Mouse (Mus musculus) brown adipose tissue, adult 24 weeks (tissue): ENCODE measurements around the gene Lyzl4. TPM values are rescaled to one million over a fixed set of nuclear protein-coding genes. Genes with fewer than 3 reads are reported as not detected.

Experiments
- H3K27ac ChIP-seq: fragments of 200-500 bp; replicated peaks from 2 replicates; pipeline ENCODE4 v1.5.1; 2012; ENCODE audit warnings: low read depth, mild to moderate bottlenecking, low read length
- H3K4me1 ChIP-seq: fragments of 200-500 bp; 2 replicates; pipeline ENCODE4 v1.6.1; 2012; ENCODE audit warnings: low read length, mixed read lengths; ENCODE audit not compliant: control insufficient read depth, insufficient read depth, insufficient read length
- H3K4me3 ChIP-seq: fragments of 200-500 bp; 2 replicates; pipeline ENCODE4 v1.5.1; 2012; ENCODE audit warnings: low read depth, mild to moderate bottlenecking, low read length, moderate library complexity; ENCODE audit not compliant: insufficient read depth
- polyA plus RNA-seq: library from polyadenylated mRNA; stranded (reverse); fragments of >200 nt; gene quantifications from 2 replicates; pipeline ENCODE4 v1.2.4, GENCODE M21; 2012; ENCODE audit not compliant: missing spikeins, insufficient read depth, insufficient read length

Lyzl4 gene
- polyA plus RNA-seq, 1 experiment = not detected

DNA sequence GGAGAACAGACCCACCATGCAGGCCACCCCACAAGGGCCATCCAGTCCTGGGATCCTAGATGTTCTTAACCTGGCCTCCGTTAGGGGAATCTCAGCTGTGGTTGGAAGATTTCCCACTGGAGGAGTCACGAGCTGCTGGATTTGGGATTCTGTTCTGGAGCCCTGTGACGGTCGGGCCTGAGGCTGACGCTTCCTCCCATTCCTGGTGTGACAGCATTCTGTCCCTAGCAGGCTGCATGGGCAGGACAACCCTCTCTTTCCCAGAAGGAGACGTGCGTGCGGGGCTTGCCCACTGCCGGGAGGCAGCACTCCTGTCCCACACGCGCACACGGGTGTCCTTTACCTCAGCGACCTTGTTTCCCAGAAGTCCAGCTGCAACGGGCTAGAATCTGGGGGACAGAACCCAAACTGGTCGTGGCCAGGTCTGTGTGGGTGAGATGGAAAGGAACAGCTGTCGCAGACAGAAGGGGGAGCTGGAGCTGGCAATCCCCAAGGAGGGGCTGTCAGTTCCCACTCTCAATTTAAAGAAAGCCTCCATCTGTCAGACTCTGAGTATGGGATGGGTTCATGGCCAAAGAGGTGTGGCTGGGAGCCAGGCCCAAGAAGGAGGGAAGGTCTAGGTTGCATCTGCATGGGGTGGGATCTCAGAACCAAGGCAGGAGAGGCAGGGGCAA is 25.2 kb upstream of the Lyzl4 start:
- no peak overlapping the region for H3K4me3 ChIP-seq
- no peak overlapping the region for H3K27ac ChIP-seq
- no peaks in the 10 kb centered on the region for H3K4me1 ChIP-seq

DNA sequence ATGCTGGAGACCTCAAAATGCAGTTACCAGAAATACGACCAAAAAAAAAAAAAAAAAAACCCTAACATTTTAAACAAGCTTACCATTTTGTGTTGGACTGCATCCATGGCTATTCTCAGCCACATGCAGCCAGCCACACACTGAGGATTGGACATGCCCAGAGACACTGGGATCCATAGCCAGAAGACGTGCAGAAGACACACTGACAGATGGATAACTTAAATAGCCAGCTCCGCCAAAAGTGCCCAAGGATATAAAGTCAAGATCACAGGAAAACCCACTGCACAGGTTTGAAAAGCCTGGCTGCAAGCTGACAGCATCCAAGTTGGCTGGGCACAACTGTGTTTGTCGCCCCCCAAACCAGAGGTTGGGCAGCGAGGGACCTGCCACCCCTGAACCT is 22.2 kb upstream of the Lyzl4 start:
- no peaks in the 10 kb centered on the region for H3K4me1 ChIP-seq

DNA sequence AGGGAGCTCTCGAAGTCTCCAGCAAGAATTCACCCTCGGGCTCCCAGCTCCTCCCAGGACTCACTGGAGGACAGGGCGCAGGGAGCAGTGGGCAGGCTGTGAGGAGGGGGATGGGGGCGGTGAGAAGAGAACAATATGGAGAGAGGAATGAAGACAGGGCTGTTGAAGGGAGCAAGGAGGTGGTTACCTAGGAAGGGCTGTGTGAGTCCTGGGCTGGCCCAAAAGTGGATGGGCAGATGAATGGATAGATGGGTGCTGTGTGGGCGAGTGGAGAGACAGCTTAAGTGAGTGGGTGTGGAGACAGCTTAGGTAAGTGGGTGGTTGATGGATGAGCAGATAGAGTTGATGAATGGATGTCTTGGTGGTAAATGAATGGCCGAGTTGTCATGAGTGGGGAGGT is 21.6 kb upstream of the Lyzl4 start:
- Histone ChIP-seq H3K27ac (no peak overlapping the region), H3K4me1 (no peaks in the 10 kb centered on the region), H3K4me3 (no peak overlapping the region)

More for the DNA sequence above, 22.2 kb upstream of the Lyzl4 start:
- no peak overlapping the region for H3K4me3 ChIP-seq
- H3K27ac ChIP-seq = no peak overlapping the region

DNA sequence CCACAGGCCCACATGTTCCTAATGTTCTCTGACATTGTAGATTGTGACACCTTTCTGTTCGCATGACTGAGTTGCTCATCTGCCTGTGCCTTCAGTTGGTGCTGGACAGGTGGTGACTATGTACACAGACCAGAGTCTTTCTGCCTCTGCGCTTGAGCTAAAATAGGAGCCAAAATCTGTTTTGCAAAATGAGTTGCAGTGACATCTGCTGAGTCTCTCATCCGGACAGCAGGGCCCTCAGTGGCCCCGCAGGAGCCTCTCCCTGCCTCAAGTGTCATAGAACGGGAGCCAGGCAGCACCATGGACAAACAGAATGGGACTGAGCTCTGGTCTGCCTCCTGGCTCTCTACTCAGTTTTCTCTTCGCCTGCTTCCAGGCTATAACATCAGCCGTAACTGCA is 17.9 kb upstream of the Lyzl4 start:
- H3K4me1 ChIP-seq = no peaks in the 10 kb centered on the region
- no peak overlapping the region for H3K4me3 ChIP-seq
- no peak overlapping the region for H3K27ac ChIP-seq

DNA sequence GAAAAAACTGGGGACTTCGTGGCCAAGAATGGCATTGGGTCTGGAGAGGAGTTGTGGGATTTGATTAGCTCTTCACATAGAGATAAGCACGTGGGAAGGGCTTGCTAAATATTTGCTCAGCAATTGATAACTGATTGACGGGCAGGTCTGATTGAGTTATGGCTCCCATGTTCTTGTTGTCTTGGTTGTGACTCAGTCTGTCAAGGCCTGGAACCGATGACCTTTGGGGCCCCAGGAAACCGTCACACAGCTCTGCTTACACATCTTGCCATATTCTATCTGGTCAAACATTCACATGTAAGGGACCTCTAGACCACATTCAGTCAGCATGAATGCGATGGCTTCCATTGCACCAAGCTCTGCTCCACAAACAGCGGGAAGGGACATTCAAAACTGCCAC is 16.4 kb upstream of the Lyzl4 start:
- H3K27ac ChIP-seq = no peak overlapping the region
- no peak overlapping the region for H3K4me3 ChIP-seq
- no peaks in the 10 kb centered on the region for H3K4me1 ChIP-seq

DNA sequence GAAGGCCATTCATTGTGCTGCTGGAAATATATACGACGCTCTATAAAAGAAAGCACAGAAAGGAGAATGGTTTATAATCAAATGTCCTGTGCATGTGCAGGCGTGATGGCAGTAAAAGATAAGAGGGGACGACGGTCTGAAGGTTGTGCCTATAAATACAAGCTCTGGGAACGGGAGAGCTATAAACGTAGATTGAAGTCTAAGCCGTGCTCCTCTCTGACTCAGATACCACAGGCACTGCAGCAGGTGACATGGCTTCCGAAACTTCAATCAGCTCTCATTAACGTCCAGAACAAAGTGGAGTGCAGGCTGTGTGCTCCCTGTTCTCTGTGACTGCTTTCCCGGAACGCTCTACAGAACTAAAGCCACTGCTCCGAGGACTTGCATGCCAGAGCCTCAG is 15.2 kb upstream of the Lyzl4 start:
- H3K4me3 ChIP-seq = no peak overlapping the region
- no peak overlapping the region for H3K27ac ChIP-seq
- no peaks in the 10 kb centered on the region for H3K4me1 ChIP-seq

DNA sequence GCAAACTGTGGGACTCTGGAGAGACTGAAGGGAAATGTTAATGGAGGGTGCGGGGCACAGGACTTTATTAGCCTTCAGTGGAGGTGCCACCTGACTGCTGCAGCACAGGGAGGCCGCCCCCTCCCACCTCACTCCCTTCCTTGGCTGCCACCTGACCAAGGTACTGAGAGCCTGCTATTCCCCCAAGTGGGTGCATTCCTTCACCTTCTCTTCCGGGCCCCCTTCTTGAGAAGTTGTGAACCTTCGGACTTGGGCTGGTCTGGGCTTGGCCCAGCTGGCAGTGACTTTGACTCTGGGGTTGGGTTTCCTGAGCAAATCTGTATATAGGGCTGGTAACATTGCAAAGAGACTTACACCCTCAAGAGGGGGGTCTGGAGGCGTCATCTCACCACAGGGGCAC is 14.4 kb upstream of the Lyzl4 start:
- H3K4me1 ChIP-seq = no peaks in the 10 kb centered on the region
- H3K4me3 ChIP-seq = no peak overlapping the region
- H3K27ac ChIP-seq = no peak overlapping the region

DNA sequence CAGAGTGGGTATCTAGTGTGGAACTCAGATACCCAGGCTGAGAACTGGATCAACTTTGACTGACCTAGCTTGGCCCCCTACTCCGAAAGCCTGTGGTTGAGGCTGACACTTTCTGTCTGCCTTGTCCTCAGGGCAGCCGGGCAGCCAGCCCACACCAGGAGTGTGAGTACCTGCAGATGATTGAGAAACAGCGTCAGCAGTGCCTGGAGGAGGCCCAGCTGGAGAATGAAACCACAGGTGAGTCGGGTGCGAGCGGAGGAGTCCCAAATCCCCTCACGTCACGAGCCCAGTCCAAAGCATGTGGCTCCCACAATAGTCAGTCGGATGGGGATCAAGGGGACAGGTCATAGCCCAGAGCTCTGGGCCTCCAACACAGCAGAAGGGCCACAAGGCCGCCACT is 11.8 kb upstream of the Lyzl4 start:
- Histone ChIP-seq H3K4me3 (no peak overlapping the region), H3K27ac (no peak overlapping the region), H3K4me1 (no peaks in the 10 kb centered on the region)

DNA sequence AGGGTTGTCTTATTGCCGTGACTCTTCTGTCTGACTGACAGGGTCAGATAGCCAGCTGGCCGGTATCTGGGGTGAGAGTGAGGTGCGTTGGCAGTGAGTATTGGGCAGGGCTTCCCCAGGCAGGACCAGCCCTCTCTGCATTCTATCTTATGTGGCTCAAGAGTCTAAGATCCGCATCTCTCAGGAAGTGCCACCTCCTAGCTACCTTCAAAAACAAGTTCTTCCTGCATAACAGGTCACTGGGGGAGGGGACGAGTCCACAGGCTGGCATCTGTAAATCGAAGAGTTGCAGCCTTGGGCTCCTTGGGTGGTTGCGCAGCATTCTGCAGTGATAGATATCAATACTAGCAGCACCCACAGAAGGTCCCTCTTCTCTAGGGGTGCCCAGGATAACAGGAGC is 5.1 kb upstream of the Lyzl4 start:
- no peaks in the 10 kb centered on the region; the same call in 1 of the 2 replicates for H3K4me1 ChIP-seq
- no peak overlapping the region for H3K27ac ChIP-seq
- H3K4me3 ChIP-seq = no peak overlapping the region

DNA sequence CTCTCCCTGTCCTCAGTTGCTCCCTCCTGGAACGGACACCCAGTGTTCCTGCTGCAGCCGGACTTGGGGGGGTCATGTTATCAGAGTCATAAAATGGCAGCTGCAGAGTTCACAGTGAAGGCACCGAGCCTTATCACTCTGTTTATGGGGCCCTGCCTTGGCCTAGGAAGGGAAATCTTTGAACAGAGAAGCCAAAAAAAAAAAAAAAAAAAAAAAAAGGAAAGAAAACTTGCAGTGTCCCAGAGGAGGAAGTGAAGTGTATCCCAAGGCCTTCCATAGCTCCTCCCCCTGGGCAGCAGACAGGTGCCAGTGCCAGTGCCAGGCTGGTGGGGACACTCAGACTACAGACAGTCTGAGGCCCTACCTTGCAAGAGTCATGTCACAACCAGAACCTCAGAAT is 3.0 kb upstream of the Lyzl4 start:
- no peak overlapping the region for H3K27ac ChIP-seq
- H3K4me3 ChIP-seq = no peak overlapping the region
- no peaks in the 10 kb centered on the region; the same call in 1 of the 2 replicates for H3K4me1 ChIP-seq

DNA sequence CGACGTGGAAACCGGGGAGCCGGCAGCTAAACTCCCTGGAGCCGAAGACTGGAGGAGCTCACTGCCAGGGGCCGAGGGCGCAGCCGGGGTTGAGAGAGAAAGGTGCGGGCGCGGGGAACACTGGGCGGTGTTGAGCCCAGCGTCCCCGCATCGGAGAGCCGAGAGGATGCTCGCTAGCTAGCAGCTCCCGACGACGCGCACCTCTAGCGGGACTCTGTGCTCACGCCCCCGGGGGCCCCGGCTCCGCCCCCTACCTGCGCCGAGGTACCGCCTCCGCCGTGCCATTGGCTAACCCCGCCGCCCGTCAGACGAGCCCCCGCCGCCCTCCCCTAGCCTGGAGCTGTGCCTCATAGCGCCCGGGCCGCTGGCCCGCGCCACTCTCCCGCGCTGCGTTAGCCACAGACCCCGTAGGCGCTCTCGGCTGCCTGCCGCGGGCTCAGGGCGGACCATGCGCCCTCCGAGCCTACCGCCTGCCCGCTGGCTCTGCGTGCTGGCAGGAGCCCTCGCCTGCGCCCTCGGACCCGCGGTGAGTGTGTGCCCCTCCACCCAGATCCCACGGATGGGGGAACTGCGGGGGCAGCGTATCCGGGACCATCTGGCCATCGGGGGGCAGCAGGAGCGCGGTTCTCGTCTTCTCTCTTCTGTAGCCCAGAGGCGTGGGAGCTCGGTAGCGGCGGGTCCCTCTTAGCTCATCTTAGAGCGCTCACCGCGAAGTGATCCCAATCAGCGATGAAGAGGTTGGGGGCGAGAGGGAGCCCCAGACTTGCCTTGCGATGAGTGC is 695 bp upstream of the Lyzl4 start, which contains the start of gene Vipr1:
Gene Vipr1, plus strand, starts transcription at position 316 of the 781 bp plus-strand sequence.
- H3K27ac ChIP-seq = no peak within 1 kb of the TSS
- no peaks in the 10 kb centered on the region; the same call in 1 of the 2 replicates for H3K4me1 ChIP-seq
- H3K4me3 ChIP-seq = peak within 1 kb of the TSS; percentile 46

DNA sequence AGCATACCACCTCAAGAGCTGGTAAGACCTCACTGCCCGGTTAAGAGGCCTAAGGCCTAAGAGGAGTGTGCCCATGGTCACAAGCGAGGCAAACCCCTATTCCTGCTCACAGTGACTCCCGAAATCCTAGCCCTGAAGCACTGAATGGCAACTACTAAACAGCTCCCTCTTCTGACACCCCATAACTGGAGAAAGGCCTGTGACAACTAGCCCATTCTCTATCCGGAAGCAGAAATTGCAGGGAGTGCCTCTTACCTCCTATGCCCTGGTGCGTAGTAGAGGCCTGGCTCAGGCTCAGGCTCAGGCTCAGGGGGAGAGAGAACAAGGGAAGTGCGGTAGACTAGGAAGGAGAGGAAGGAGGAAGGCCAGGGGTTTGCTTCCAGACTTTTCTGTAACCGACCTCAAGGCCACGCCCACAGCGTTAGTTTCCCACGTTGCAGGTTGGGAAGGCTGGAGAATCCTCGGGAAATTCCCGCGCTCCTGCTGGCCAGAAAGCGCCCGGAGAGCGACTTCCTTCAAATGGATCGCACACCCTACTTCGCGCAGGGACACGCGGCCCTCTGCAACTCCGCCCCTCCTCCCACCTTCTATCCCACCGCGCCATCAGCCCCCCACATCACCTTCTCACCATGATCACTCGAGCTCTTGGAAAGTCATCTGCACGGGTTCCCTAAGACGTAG is 521 bp downstream of the Lyzl4 start:
- Histone ChIP-seq H3K4me1 (no peaks in the 10 kb centered on the region; the same call in 1 of the 2 replicates), H3K4me3 (peak overlapping the region; percentile 40), H3K27ac (no peak overlapping the region)

DNA sequence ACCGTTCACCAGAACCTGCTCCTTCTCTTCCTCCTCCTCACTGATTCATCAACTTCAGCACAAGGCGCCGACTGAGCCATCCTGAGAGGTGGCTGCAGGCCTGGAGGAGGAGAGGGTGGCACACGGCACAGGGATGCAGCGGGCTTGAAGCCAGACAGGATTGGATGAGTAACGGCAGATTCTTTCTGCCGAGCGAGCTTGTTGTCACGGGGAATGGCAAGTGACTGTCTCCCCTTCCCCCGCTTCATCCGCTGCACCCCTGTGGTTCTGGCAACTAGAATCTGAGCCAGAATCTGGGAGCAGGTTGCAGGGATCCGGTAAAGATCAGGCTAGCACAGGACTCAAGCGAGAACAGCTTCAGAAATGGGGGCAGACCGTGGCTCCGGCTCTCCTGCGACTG is 2.1 kb downstream of the Lyzl4 start:
- Histone ChIP-seq H3K4me3 (no peak overlapping the region), H3K4me1 (no peaks in the 10 kb centered on the region; the same call in 1 of the 2 replicates), H3K27ac (no peak overlapping the region)

DNA sequence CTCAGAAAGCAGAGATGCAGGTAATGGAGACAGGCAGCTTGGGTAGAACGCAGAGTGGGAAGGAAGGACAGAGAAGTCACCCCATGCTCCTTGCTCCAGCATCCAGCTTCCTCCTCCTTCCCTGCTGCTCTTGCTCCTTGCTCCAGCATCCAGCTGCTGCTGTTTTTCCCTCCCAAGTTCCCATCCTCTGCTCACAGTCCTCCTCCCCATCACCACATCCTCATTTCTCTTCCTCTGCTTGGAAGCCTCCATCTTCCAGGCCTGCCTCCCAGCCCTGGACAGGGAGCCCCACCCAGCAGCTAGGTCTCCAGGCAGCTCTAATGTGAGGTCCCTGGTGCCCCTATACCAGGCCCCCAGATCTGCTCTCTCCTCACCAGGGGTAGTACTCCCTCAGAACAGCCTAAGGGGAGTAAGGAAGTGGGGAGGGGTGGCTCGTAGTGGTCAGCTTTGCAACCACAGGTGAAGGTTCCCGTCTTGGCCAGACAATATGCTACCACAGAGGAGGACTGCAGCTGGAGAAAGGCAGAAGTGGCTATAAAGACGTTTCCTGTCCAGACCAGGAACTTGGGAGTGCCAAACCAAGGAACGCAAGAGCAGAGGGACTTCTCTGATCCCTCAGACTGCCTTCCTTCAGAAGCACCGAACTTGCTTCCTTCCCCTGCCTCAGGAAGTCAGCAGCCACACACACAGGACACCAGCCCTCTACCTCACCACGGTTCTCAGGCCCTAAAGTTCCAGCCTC is 5.9 kb downstream of the Lyzl4 start:
- H3K27ac ChIP-seq = no peak overlapping the region
- no peak overlapping the region for H3K4me3 ChIP-seq
- no peaks in the 10 kb centered on the region for H3K4me1 ChIP-seq

DNA sequence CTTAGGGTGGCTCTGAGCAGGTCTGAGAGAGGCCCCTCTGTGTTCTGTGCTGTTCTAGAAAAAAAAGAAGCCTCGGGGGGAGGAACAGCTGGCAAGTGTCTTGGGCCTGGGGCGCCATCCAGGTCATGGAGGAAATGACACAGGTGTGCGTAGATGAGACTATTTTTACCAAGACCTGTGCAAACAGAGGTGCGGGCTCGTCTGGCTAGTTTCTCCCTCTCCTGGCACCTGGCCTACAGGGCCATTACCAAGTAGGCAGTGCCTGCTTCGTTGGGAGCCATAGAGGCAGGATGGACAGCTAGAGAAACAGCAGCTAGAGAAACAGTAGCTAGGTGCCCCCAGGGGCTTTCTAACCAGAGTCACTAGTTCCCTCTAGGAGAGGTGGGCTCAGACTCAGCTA is 8.6 kb downstream of the Lyzl4 start:
- no peak overlapping the region for H3K27ac ChIP-seq
- no peaks in the 10 kb centered on the region for H3K4me1 ChIP-seq
- no peak overlapping the region for H3K4me3 ChIP-seq
